Mouse (Mus musculus) kidney, embryonic 16.5 days (tissue): ENCODE results near the gene Gstk1. TPM values are rescaled to one million over a fixed set of nuclear protein-coding genes. Genes with fewer than 3 reads are reported as not detected.

ENCODE experiments used
- ATAC-seq: fragments of 200-750 bp; cut with Nextera tagmentation; 2 replicates; pipeline ENCODE4 v1.8.0; 2017; ENCODE audit warnings: moderate TSS enrichment; ENCODE audit not compliant: low FRiP score, low TSS enrichment
- H3K27ac ChIP-seq: fragments of 300-500 bp; sonication (generic); 2 replicates; pipeline ENCODE4 v1.5.1; 2014; ENCODE audit warnings: low read length
- H3K27me3 ChIP-seq: fragments of 300-500 bp; sonication (generic); 2 replicates; pipeline ENCODE4 v1.6.1; 2014; ENCODE audit warnings: low read length, control low read depth, mixed read lengths; ENCODE audit not compliant: insufficient read depth
- H3K36me3 ChIP-seq: fragments of 300-500 bp; sonication (generic); 2 replicates; pipeline ENCODE4 v1.6.1; 2014; ENCODE audit warnings: low read length, control low read depth, mixed read lengths; ENCODE audit not compliant: insufficient read depth
- H3K4me1 ChIP-seq: fragments of 300-500 bp; sonication (generic); 2 replicates; pipeline ENCODE4 v1.6.1; 2014; ENCODE audit warnings: low read length, control low read depth, mixed read lengths; ENCODE audit not compliant: insufficient read depth
- H3K4me2 ChIP-seq: fragments of 300-500 bp; sonication (generic); replicated peaks from 2 replicates; pipeline ENCODE4 v1.6.1; 2014; ENCODE audit warnings: low read depth, low read length
- H3K4me3 ChIP-seq: fragments of 300-500 bp; sonication (generic); 2 replicates; pipeline ENCODE4 v1.5.1; 2014; ENCODE audit warnings: mild to moderate bottlenecking, low read length
- H3K9ac ChIP-seq: fragments of 300-500 bp; sonication (generic); replicated peaks from 2 replicates; pipeline ENCODE4 v1.6.1; 2014; ENCODE audit warnings: low read length
- H3K9me3 ChIP-seq: fragments of 300-500 bp; sonication (generic); 2 replicates; pipeline ENCODE4 v1.6.1; 2016; ENCODE audit warnings: low read length, control low read depth
- WGBS: fragments of 180-500 bp; shearing (Covaris S2); extraction: QIAGEN DNeasy Blood & Tissue Kit; methylation state at CpG from one replicate; pipeline ENCODE4 v1.1.7; 2014; 5-methylcytosine and 5-hydroxymethylcytosine counted together
- polyA plus RNA-seq: library from polyadenylated mRNA; unstranded; fragments of >200 nt; fragmentation: Nextera tagmentation; extraction: Ambion mirVana; gene quantifications from 2 replicates; pipeline ENCODE4 v1.2.1, GENCODE M21; 2015

Gstk1 gene
- polyA plus RNA-seq, 1 experiment from 2014 or later: 37.8 TPM

DNA sequence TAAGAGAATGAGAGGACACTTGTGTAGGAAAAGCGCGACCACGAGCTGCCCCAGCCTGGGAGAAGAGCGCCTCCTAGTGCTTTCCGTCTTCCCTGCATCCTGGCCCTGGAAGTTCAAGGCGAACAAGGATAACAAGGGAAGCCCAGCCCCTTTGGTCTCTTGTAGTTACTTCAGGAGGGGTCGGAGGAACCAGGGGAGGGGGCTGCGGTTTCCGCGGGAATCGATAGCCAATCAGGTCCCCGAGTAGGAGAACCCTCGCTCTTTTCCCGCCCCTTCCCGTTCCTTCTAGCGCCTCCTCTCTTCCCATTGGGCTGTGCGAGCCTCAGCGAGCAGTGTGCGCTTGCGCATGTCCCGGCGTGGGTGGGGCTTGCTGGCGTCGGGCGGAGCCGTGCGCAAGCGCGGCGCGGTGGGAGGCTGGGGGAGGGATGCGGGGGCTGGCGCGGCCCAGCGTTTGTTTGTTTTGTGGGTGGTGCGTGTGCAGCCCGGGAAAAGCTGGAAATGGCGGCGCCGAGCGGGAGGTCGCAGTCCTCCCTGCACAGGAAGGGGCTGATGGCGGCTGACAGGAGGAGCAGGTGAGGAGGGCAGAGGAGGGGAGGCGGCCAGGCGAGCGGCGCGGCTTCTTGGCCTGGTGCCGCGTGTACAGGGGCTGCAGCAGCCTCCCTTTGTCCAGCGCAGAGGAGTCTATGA is 19.0 kb downstream of the Gstk1 start, which contains the start of gene Casp2:
TSS of gene Casp2 (plus strand) at position 360 of the 687 bp plus-strand sequence.
- under 1% methylated on average over 48 of the region's 51 CpGs for WGBS
- ATAC-seq: peak; percentile 99
- peak within 1 kb of the TSS; percentile 91 for H3K9ac ChIP-seq

DNA sequence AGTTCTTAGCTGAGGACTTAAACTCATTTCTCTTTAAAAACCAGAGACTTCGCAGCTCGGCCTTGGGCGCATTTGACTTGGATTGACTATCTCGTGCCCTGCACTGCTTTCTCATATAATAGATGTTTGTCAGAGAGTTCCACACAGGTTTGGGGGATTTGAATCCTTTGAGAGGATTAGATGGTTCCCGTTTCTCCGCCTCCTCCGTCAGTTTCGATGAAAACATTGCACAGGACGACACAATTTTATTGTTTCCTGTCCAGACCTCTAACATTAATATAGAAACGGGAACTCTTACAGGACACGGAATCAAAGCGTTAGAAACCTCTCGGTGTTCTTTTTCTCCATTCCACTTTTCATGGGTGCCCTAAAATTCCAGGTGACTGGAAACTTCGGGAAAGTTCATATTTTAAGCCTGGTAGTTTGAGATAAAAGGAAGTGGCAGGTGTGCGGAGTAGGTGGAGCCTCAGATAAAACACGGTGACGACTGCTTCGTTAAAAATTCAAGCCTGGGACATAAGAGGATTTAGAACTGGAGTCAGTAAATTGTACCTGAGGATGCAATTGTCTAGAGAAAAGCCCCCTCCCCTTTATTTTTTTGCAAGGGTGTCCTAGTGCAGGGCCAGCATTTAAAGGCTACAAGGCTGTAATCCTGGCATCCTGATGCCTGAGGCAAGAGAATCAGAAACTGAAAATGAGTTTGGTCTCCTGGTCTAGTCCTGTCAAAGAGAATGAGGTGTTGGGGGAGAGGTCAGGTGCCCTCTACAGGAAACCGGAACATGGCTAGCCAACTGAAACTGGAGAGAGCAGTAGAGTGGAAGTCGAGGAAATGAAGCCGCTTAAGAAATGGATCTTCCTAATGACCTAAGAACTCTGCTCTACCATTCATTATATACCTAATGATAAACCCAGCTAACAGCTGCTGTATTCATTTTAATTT is 19.9 kb downstream of the Gstk1 start:
- no peak for ATAC-seq
- Histone ChIP-seq H3K9me3 (no peaks in the 10 kb centered on the region), H3K27me3 (no peaks in the 10 kb centered on the region), H3K4me2 (peak overlapping the region; percentile 66), H3K9ac (peak overlapping the region; percentile 91), H3K36me3 (peaks cover 33% of the 10 kb centered on the region), H3K4me1 (peaks cover 6% of the 10 kb centered on the region), H3K4me3 (peak overlapping the region; percentile 83), H3K27ac (peak overlapping the region; percentile 92)
- under 1% methylated on average over 21 of the region's 21 CpGs for WGBS

More for the DNA sequence above, 19.0 kb downstream of the Gstk1 start, which contains the start of gene Casp2:
- Histone ChIP-seq H3K27ac (peak within 1 kb of the TSS; percentile 92), H3K4me1 (peaks cover 6% of the 10 kb centered on the region), H3K36me3 (peaks cover 26% of the 10 kb centered on the region), H3K4me3 (peak within 1 kb of the TSS; percentile 83), H3K27me3 (no peaks in the 10 kb centered on the region), H3K9me3 (no peaks in the 10 kb centered on the region), H3K4me2 (peak within 1 kb of the TSS; percentile 66)

DNA sequence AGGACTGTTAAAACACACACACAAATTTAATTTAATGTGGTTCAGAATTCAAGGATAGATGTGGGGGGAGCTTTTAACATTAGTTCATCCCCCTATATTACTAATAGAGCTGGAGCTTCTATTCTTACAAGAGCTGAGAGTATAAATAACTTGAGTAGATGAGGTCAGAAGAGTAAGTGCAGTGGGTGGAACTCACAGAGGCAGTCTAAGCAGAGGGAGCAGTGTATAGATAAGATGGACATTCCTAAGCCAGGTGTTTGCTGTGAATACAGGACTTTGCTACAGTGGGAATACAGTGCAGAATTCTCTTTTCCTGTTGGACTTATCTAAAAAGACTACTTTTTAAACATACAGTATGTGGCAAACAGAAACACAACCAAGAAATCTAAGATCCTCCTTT is 25.1 kb downstream of the Gstk1 start:
- Histone ChIP-seq H3K9me3 (no peaks in the 10 kb centered on the region), H3K4me2 (no peak overlapping the region), H3K9ac (no peak overlapping the region), H3K27me3 (no peaks in the 10 kb centered on the region), H3K4me1 (peaks cover 4% of the 10 kb centered on the region; the same call in 1 of the 2 replicates), H3K36me3 (peaks cover 70% of the 10 kb centered on the region), H3K27ac (no peak overlapping the region), H3K4me3 (no peak overlapping the region)
- ATAC-seq: no peak

DNA sequence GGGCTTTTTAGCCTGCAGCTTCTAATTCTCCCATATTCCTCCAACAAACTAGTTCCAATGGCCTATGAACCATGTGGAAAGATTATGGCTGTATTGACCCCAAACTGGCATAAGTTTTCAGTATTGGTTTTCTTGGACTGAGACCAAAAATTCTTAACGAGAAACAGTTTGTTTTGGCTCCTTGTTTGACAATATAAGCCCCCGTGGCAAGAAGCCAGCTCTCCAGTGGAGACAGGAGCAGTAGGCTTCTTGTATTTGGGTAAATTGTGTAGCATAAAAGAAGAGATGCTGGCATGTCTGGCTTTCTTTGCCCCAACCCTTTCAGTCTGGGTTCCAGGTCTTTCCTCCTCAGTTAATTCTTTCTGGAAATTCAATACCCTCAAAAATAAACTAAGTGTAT is 30.4 kb downstream of the Gstk1 start:
- WGBS: 46% methylated on average over 2 of the region's 2 CpGs
- no peak overlapping the region for H3K9ac ChIP-seq
- no peak overlapping the region for H3K4me3 ChIP-seq
- no peak overlapping the region for H3K27ac ChIP-seq
- no peaks in the 10 kb centered on the region for H3K9me3 ChIP-seq
- no peak for ATAC-seq
- no peaks in the 10 kb centered on the region for H3K27me3 ChIP-seq
- H3K4me1 ChIP-seq: no peaks in the 10 kb centered on the region
- peaks cover 75% of the 10 kb centered on the region for H3K36me3 ChIP-seq
- H3K4me2 ChIP-seq: no peak overlapping the region

DNA sequence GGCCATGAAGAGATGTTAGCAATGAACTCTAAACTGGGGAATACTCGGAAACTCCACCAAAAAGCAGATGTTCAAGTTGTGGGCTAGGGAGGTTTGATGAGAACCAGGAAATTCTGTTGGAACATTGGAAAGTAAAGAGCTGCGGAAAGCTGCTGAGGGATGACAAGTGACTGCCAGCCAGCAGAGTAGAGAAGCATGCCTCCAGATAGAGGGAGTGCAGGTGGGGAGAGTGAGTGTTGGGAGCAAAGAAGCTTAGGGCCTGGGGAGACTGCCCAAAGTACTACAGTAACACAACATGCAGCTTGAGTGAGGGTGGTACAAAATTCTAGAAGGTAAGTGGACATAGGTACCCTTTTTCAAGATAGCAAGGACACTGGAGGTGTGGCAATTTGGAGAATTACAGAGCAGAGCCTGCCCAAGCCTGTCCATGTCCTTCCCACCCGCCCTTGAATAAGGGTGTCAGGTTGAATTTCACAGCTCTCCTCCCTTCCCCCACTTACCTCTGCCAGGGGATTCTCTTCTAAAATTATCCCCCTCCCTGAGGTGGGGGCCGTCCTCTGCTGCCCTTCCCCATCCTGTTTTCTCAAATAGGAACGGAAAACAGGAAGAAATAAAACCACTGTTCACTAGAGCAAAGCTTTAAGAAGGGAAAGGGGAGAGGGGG is 37.3 kb downstream of the Gstk1 start:
- no peak overlapping the region for H3K4me2 ChIP-seq
- 72% methylated on average over 5 of the region's 5 CpGs for WGBS

DNA sequence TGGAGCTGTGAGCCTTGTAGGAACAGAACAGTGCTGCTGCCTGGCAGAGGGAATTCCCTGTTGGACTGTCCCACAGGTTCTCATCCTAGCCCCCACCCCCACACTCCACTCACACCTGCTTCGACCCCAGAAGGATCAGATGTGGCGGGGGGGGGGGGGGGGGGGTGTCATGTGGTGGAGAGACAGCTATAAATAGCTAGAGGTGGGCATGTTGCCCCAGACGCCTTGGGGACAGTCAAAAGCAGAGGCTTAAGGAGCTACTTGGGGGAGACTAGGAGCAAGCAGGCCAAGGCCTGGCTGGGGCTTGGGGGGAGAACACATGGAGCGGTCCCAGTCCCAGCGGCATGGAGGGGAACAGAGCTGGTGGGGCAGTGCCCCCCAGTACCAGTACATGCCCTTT is 40.7 kb downstream of the Gstk1 start, which contains the start of gene Clcn1:
TSS of gene Clcn1 (plus strand) at position 238 of the 400 bp plus-strand sequence.
- H3K36me3 ChIP-seq: peaks cover 13% of the 10 kb centered on the region; the same call in 1 of the 2 replicates
- H3K9me3 ChIP-seq: no peaks in the 10 kb centered on the region
- H3K27ac ChIP-seq: no peak within 1 kb of the TSS
- H3K9ac ChIP-seq: no peak within 1 kb of the TSS
- no peaks in the 10 kb centered on the region for H3K4me1 ChIP-seq
- WGBS: 66% methylated on average over 4 of the region's 5 CpGs
- H3K4me2 ChIP-seq: no peak within 1 kb of the TSS
- ATAC-seq: no peak; the same call in 1 of the 2 replicates
- no peaks in the 10 kb centered on the region for H3K27me3 ChIP-seq
- H3K4me3 ChIP-seq: no peak within 1 kb of the TSS

More for the DNA sequence above, 37.3 kb downstream of the Gstk1 start:
- no peaks in the 10 kb centered on the region for H3K27me3 ChIP-seq
- no peak overlapping the region for H3K9ac ChIP-seq
- no peaks in the 10 kb centered on the region for H3K9me3 ChIP-seq
- peak; percentile 42; the same call in 1 of the 2 replicates for ATAC-seq
- H3K36me3 ChIP-seq: peaks cover 37% of the 10 kb centered on the region
- no peaks in the 10 kb centered on the region for H3K4me1 ChIP-seq
- no peak overlapping the region for H3K27ac ChIP-seq
- no peak overlapping the region for H3K4me3 ChIP-seq

DNA sequence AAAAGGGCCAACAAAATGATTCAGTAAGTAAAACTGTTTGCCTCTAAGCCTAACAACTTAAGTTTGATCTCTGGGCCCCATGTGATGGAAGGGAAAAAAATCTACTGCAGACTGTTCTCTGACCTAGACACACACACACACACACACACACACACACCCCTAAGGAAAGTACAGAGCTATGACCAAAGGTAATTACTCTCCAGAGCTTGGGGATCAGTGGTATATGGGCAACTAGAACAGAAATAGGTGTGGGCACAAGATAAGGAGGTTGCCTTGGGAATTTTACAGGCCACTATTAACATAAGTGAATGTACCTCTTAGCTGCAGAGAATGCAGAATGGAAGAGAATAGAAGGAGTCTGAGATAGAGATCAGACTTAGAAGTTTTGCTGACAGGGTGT is 41.8 kb downstream of the Gstk1 start:
- H3K27me3 ChIP-seq: no peaks in the 10 kb centered on the region
- peaks cover 8% of the 10 kb centered on the region; the same call in 1 of the 2 replicates for H3K36me3 ChIP-seq
- no peak overlapping the region for H3K9ac ChIP-seq
- H3K4me2 ChIP-seq: no peak overlapping the region
- H3K4me3 ChIP-seq: no peak overlapping the region
- no peaks in the 10 kb centered on the region for H3K9me3 ChIP-seq
- H3K27ac ChIP-seq: no peak overlapping the region
- no peaks in the 10 kb centered on the region for H3K4me1 ChIP-seq
- no peak for ATAC-seq

DNA sequence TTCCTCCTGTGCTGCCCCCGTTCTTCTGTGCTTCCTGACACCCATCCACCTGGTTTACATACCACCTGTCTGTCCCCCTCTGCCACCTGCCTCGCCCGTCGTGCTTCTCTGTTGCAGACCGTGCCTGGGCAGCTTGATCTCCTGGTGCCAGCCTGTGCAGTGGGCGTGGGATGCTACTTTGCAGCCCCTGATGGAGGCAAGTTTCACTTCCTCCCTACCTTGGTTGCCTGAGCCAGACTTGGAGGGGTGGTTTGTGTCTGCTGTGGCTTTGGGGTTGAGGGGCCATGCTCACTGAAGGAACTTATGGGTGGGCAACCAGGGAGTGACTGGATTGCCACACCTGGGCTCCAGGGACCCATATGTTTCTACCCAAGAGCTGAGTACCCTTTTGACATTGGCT is 47.6 kb downstream of the Gstk1 start:
- H3K4me3 ChIP-seq: no peak overlapping the region
- H3K9ac ChIP-seq: no peak overlapping the region
- H3K27ac ChIP-seq: no peak overlapping the region
- H3K9me3 ChIP-seq: no peaks in the 10 kb centered on the region
- H3K4me2 ChIP-seq: no peak overlapping the region
- no peaks in the 10 kb centered on the region for H3K27me3 ChIP-seq
- no peaks in the 10 kb centered on the region for H3K4me1 ChIP-seq
- WGBS: 93% methylated on average over 6 of the region's 6 CpGs
- no peak for ATAC-seq
- H3K36me3 ChIP-seq: no peaks in the 10 kb centered on the region

DNA sequence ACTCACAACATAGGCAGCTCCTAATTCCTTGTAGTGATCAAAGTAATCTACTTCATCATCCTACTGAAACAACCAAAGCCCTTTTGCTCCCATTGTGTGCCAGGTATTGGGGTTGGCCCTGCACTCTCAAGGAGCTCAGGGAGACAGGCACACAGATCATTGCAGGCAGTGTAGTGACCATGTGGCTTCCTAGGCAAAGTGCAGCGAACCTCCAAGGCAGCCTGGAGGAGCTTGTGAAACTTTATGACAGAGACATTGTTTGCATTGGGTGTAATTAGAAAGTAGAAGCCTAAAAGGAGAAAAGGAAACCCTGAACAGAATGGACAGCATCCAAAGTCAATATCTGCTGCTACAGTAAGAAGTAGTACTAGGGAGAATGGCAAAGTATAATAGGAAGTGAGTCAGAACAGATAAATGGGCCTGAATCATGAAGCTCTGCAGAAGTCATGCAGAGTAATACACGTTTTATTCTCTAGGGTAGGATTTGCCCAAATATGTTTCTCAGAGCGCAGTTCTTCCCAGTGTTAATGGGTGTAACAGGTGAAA is 49.9 kb downstream of the Gstk1 start:
- no peaks in the 10 kb centered on the region for H3K27me3 ChIP-seq
- no peak for ATAC-seq
- H3K9me3 ChIP-seq: no peaks in the 10 kb centered on the region
- no peak overlapping the region for H3K4me2 ChIP-seq
- H3K9ac ChIP-seq: no peak overlapping the region
- 59% methylated on average over 3 of the region's 3 CpGs for WGBS
- no peaks in the 10 kb centered on the region for H3K36me3 ChIP-seq
- H3K4me3 ChIP-seq: no peak overlapping the region
- no peak overlapping the region for H3K27ac ChIP-seq
- no peaks in the 10 kb centered on the region for H3K4me1 ChIP-seq
